Mouse (Mus musculus) cerebellum, adult 2 months (tissue): Measurements from ENCODE around the gene Cdkn2b.

Experiments used
- CTCF ChIP-seq: fragments of 200-500 bp; IDR thresholded peaks from 2 replicates; pipeline ENCODE4 v1.5.1; 2011; ENCODE audit warnings: low read depth, mild to moderate bottlenecking, control low read depth, low read length, moderate library complexity, borderline replicate concordance; ENCODE audit not compliant: insufficient read depth
- POLR2A ChIP-seq: fragments of 200-500 bp; IDR thresholded peaks from 2 replicates; pipeline ENCODE4 v1.6.1; 2011; ENCODE audit warnings: low read length, control low read depth, borderline replicate concordance; ENCODE audit not compliant: insufficient read depth

DNA sequence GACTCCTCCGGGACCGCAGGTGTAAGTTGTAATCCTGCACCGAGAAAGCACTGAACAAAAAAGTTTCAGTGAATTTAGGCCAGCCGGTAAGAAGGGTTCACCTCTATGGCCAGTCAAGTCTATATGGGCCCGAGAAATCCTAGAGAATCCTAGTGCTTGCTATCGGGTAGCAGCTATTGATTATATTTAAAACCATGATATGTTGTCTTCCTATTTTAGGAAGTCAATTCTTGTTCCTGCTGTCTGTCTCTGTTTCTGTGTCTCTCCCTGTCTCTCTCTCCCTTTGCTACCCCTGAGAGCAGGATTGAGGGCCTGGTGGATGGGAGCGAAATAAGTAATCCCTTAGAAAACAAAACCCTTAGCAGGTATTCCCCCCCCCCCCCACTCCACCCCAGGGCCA is 17.3 kb downstream of the Cdkn2b start:
- no peak for TF ChIP-seq CTCF
- TF ChIP-seq POLR2A: no peak
